Mouse (Mus musculus) MEL (cell line): Measurements from ENCODE around the gene Psat1. TPM values are rescaled to one million over a fixed set of nuclear protein-coding genes. Genes with fewer than 3 reads are reported as not detected.

Source experiments
- DNase-seq: peaks from one replicate; pipeline ENCODE4 v3.0.0; 2011; ENCODE audit warnings: low read depth, low spot score
- H3K27ac ChIP-seq: 2 replicates; pipeline ENCODE4 v1.5.1; 2012; ENCODE audit warnings: low read depth, mild to moderate bottlenecking, control low read depth, low read length, moderate library complexity; ENCODE audit not compliant: control insufficient read depth
- H3K27me3 ChIP-seq, 2 experiments: fragments of 150-350 bp in 1 of 2; sonication (generic) in 1 of 2; 2 replicates each; pipeline ENCODE4 v1.6.1; 2012; ENCODE audit warnings: low read length in 2 of 2, mild to moderate bottlenecking in 2 of 2, improper control_type of control experiment in 1 of 2, moderate library complexity in 1 of 2; ENCODE audit not compliant: insufficient read depth in 2 of 2, control insufficient read depth in 1 of 2
- H3K36me3 ChIP-seq, 2 experiments: 2 replicates each; pipeline ENCODE4 v1.6.1; 2012 to 2014; ENCODE audit warnings: low read length in 2 of 2, improper control_type of control experiment in 1 of 2, inconsistent platforms in 1 of 2, mild to moderate bottlenecking in 1 of 2; ENCODE audit not compliant: insufficient read depth in 2 of 2, control insufficient read depth in 1 of 2
- H3K4me1 ChIP-seq, 2 experiments: fragments of 150-350 bp in 1 of 2; sonication (generic) in 1 of 2; 2 replicates each; pipeline ENCODE4 v1.6.1; 2012; ENCODE audit warnings: low read length in 2 of 2, improper control_type of control experiment in 1 of 2, mild to moderate bottlenecking in 1 of 2; ENCODE audit not compliant: insufficient read depth in 2 of 2, control insufficient read depth in 1 of 2
- H3K4me3 ChIP-seq, 2 experiments: fragments of 150-350 bp in 1 of 2; sonication (generic) in 1 of 2; 2 replicates each; pipeline ENCODE4 v1.5.1; 2012; ENCODE audit warnings: low read depth in 2 of 2, low read length in 2 of 2, mild to moderate bottlenecking in 2 of 2, moderate library complexity in 2 of 2, control low read depth in 1 of 2, improper control_type of control experiment in 1 of 2; ENCODE audit not compliant: control insufficient read depth in 1 of 2, insufficient read depth in 1 of 2
- H3K79me2 ChIP-seq: 2 replicates; pipeline ENCODE4 v1.6.1; 2012; ENCODE audit warnings: mild to moderate bottlenecking, low read length, moderate library complexity; ENCODE audit not compliant: control insufficient read depth, poor library complexity, insufficient read depth
- H3K9ac ChIP-seq: 2 replicates; pipeline ENCODE4 v1.6.1; 2012; ENCODE audit warnings: low read depth, mild to moderate bottlenecking, control low read depth, low read length, moderate library complexity; ENCODE audit not compliant: control insufficient read depth, poor library complexity, severe bottlenecking
- H3K9me3 ChIP-seq: fragments of 150-350 bp; sonication (generic); replicated peaks from 2 replicates; pipeline ENCODE4 v1.6.1; 2012; ENCODE audit warnings: mild to moderate bottlenecking, low read length, improper control_type of control experiment, moderate library complexity; ENCODE audit not compliant: insufficient read depth
- BHLHE40 ChIP-seq: IDR thresholded peaks from 2 replicates; pipeline ENCODE4 v1.6.1; 2012; ENCODE audit warnings: low read depth, mild to moderate bottlenecking, inconsistent platforms, low read length, improper control_type of control experiment, borderline replicate concordance
- CHD1 ChIP-seq: IDR thresholded peaks from 2 replicates; pipeline ENCODE4 v1.6.1; 2012; ENCODE audit warnings: low read depth, mild to moderate bottlenecking, inconsistent platforms, low read length, improper control_type of control experiment
- CTCF ChIP-seq, 3 experiments: IDR thresholded peaks in 2 of 3; conservative IDR thresholded peaks in 1 of 3; 2 replicates each; pipeline ENCODE4 v1.5.1; 2011 to 2012; ENCODE audit warnings: low read length in 3 of 3, low read depth in 2 of 3, mild to moderate bottlenecking in 2 of 3, improper control_type of control experiment in 1 of 3, inconsistent platforms in 1 of 3, mixed read lengths in 1 of 3, moderate library complexity in 1 of 3; ENCODE audit not compliant: control insufficient read depth in 1 of 3, insufficient read depth in 1 of 3, poor library complexity in 1 of 3, severe bottlenecking in 1 of 3
- EP300 ChIP-seq, 2 experiments: IDR thresholded peaks; 2 replicates each; pipeline ENCODE4 v1.6.1; 2011; ENCODE audit warnings: improper control_type of control experiment in 2 of 2, low read length in 2 of 2, low read depth in 1 of 2, mild to moderate bottlenecking in 1 of 2
- ETS1 ChIP-seq: IDR thresholded peaks from 2 replicates; pipeline ENCODE4 v1.6.1; 2012; ENCODE audit warnings: low read depth, mild to moderate bottlenecking, inconsistent platforms, low read length, improper control_type of control experiment, moderate library complexity
- GABPA ChIP-seq: IDR thresholded peaks from 2 replicates; pipeline ENCODE4 v1.6.1; 2012; ENCODE audit warnings: low read depth, mild to moderate bottlenecking, inconsistent platforms, low read length, improper control_type of control experiment, moderate library complexity
- GATA1 ChIP-seq: IDR thresholded peaks from 2 replicates; pipeline ENCODE4 v1.6.1; 2011; ENCODE audit warnings: low read depth, low read length, improper control_type of control experiment
- HCFC1 ChIP-seq: IDR thresholded peaks from 2 replicates; pipeline ENCODE4 v1.6.1; 2012; ENCODE audit warnings: low read depth, mild to moderate bottlenecking, inconsistent platforms, low read length, improper control_type of control experiment, moderate library complexity
- KAT2A ChIP-seq: conservative IDR thresholded peaks from 2 replicates; pipeline ENCODE4 v1.6.1; 2012; ENCODE audit warnings: low read depth, low read length, improper control_type of control experiment, inconsistent platforms
- MAFK ChIP-seq: IDR thresholded peaks from 2 replicates; pipeline ENCODE4 v1.6.1; 2011; ENCODE audit warnings: low read depth, mild to moderate bottlenecking, low read length, improper control_type of control experiment, borderline replicate concordance
- MEF2A ChIP-seq: IDR thresholded peaks from 2 replicates; pipeline ENCODE4 v1.6.1; 2014; ENCODE audit warnings: low read depth, mild to moderate bottlenecking, inconsistent platforms, low read length, improper control_type of control experiment; ENCODE audit not compliant: poor library complexity, insufficient replicate concordance, severe bottlenecking; ENCODE audit errors: extremely low read depth
- MXI1 ChIP-seq: IDR thresholded peaks from 2 replicates; pipeline ENCODE4 v1.6.1; 2011; ENCODE audit warnings: mild to moderate bottlenecking, low read depth, low read length, improper control_type of control experiment
- MYB ChIP-seq: IDR thresholded peaks from 2 replicates; pipeline ENCODE4 v1.6.1; 2011; ENCODE audit warnings: mild to moderate bottlenecking, low read depth, low read length, improper control_type of control experiment
- MYC ChIP-seq: IDR thresholded peaks from 2 replicates; pipeline ENCODE4 v1.6.1; 2011; ENCODE audit warnings: low read depth, mild to moderate bottlenecking, low read length, improper control_type of control experiment, moderate library complexity
- NELFE ChIP-seq: IDR thresholded peaks from 2 replicates; pipeline ENCODE4 v1.6.1; 2011; ENCODE audit warnings: low read depth, low read length, improper control_type of control experiment
- NRF1 ChIP-seq: IDR thresholded peaks from 2 replicates; pipeline ENCODE4 v1.6.1; 2014; ENCODE audit warnings: low read depth, mild to moderate bottlenecking, inconsistent platforms, low read length, improper control_type of control experiment, moderate library complexity; ENCODE audit not compliant: poor library complexity, insufficient read depth, severe bottlenecking
- POLR2A ChIP-seq, 2 experiments: IDR thresholded peaks; 2 replicates each; pipeline ENCODE4 v1.6.1; 2011 to 2012; ENCODE audit warnings: low read length in 2 of 2, mild to moderate bottlenecking in 2 of 2, control low read depth in 1 of 2, improper control_type of control experiment in 1 of 2, low read depth in 1 of 2, moderate library complexity in 1 of 2; ENCODE audit not compliant: control insufficient read depth in 1 of 2, insufficient read depth in 1 of 2, poor library complexity in 1 of 2
- POLR2AphosphoS2 ChIP-seq: IDR thresholded peaks from 2 replicates; pipeline ENCODE4 v1.6.1; 2011; ENCODE audit warnings: low read length, improper control_type of control experiment
- POLR2AphosphoS5 ChIP-seq: IDR thresholded peaks from 2 replicates; pipeline ENCODE4 v1.6.1; 2012; ENCODE audit warnings: low read depth, borderline replicate concordance, mild to moderate bottlenecking, inconsistent platforms, low read length, moderate library complexity, mixed read lengths
- RCOR1 ChIP-seq: IDR thresholded peaks from 2 replicates; pipeline ENCODE4 v1.6.1; 2012; ENCODE audit warnings: low read depth, mild to moderate bottlenecking, inconsistent platforms, low read length, improper control_type of control experiment
- SIN3A ChIP-seq: IDR thresholded peaks from 2 replicates; pipeline ENCODE4 v1.6.1; 2012; ENCODE audit warnings: low read length, improper control_type of control experiment, inconsistent platforms
- SMC3 ChIP-seq: IDR thresholded peaks from 2 replicates; pipeline ENCODE4 v1.6.1; 2011; ENCODE audit warnings: low read depth, low read length, improper control_type of control experiment
- TAL1 ChIP-seq: IDR thresholded peaks from 2 replicates; pipeline ENCODE4 v1.6.1; 2012; ENCODE audit warnings: mild to moderate bottlenecking, inconsistent platforms, low read length, moderate library complexity, mixed read lengths
- TBP ChIP-seq: IDR thresholded peaks from 2 replicates; pipeline ENCODE4 v1.8.0; 2011; ENCODE audit warnings: low read depth, low read length, improper control_type of control experiment
- TCF12 ChIP-seq: IDR thresholded peaks from 2 replicates; pipeline ENCODE4 v1.6.1; 2014; ENCODE audit warnings: low read depth, mild to moderate bottlenecking, inconsistent platforms, low read length, improper control_type of control experiment, moderate library complexity
- UBTF ChIP-seq: IDR thresholded peaks from 2 replicates; pipeline ENCODE4 v1.6.1; 2012; ENCODE audit warnings: low read depth, mild to moderate bottlenecking, inconsistent platforms, low read length, improper control_type of control experiment, moderate library complexity, borderline replicate concordance; ENCODE audit not compliant: insufficient read depth
- USF1 ChIP-seq: IDR thresholded peaks from 2 replicates; pipeline ENCODE4 v1.6.1; 2014; ENCODE audit warnings: low read depth, mild to moderate bottlenecking, inconsistent platforms, low read length, improper control_type of control experiment, moderate library complexity
- ZKSCAN1 ChIP-seq: IDR thresholded peaks from 2 replicates; pipeline ENCODE4 v1.6.1; 2012; ENCODE audit warnings: low read depth, mild to moderate bottlenecking, inconsistent platforms, low read length, improper control_type of control experiment, moderate library complexity
- ZMIZ1 ChIP-seq: IDR thresholded peaks from 2 replicates; pipeline ENCODE4 v1.6.1; 2012; ENCODE audit warnings: low read depth, mild to moderate bottlenecking, inconsistent platforms, low read length, improper control_type of control experiment, moderate library complexity
- ZNF384 ChIP-seq: IDR thresholded peaks from 2 replicates; pipeline ENCODE4 v1.6.1; 2012; ENCODE audit warnings: low read depth, mild to moderate bottlenecking, inconsistent platforms, low read length, improper control_type of control experiment
- polyA plus RNA-seq, 2 experiments: library from polyadenylated mRNA; stranded (reverse) in 1 of 2; unstranded in 1 of 2; fragments of >175 nt in 1 of 2; fragments of >200 nt in 1 of 2; gene quantifications; 2 replicates each; pipeline versions ENCODE4 v1.2.1 to v1.2.4; 2012; ENCODE audit warnings: low replicate concordance in 2 of 2, low read depth in 1 of 2; ENCODE audit not compliant: insufficient read length in 2 of 2, insufficient read depth in 1 of 2, missing spikeins in 1 of 2
- total RNA-seq: library from RNA; depleted of rRNA; stranded (reverse); fragments of 300-350 nt; gene quantifications from 2 replicates; pipeline ENCODE4 v1.2.3, GENCODE M21; 2012

The Psat1 gene
- total and polyA plus RNA-seq, 3 experiments: 201 to 552 (median 484) TPM

DNA sequence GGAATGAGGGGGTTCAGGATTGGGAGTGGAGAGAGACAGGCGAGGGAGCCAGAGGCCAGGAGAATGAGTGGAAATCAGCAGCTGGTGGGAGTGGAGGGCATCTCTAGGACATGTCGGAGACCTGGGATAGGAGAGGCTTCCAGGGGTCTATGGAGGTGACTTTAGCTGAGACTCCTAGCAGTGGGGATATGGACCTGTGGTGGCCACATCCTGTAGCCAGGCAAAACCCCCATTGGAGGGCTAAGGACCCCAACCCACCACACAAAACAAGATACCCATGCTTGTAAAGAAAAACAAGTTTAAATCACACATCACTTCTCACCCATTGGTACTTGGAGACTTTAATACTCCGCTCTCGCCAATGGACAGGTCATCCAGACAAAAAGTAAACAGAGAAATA is 58.7 kb downstream of the Psat1 start:
- TF ChIP-seq NRF1 (no peak), CHD1 (no peak)
- TF ChIP-seq, all 39 proteins: peak for 0
- no peaks in the 10 kb centered on the region; a peak in 1 of 4 replicates for H3K27me3 ChIP-seq
- H3K36me3 ChIP-seq: peaks cover 0 to 2% of the 10 kb centered on the region in 2 experiments; a peak in 2 of 4 replicates
- H3K4me3 ChIP-seq: no peak overlapping the region
- no peak overlapping the region for H3K9ac ChIP-seq
- H3K27ac ChIP-seq: no peak overlapping the region
- H3K4me1 ChIP-seq: peaks cover 0 to 5% of the 10 kb centered on the region in 2 experiments; a peak in 1 of 4 replicates
- H3K9me3 ChIP-seq: no peaks in the 10 kb centered on the region
- DNase-seq: no peak
- no peaks in the 10 kb centered on the region for H3K79me2 ChIP-seq

DNA sequence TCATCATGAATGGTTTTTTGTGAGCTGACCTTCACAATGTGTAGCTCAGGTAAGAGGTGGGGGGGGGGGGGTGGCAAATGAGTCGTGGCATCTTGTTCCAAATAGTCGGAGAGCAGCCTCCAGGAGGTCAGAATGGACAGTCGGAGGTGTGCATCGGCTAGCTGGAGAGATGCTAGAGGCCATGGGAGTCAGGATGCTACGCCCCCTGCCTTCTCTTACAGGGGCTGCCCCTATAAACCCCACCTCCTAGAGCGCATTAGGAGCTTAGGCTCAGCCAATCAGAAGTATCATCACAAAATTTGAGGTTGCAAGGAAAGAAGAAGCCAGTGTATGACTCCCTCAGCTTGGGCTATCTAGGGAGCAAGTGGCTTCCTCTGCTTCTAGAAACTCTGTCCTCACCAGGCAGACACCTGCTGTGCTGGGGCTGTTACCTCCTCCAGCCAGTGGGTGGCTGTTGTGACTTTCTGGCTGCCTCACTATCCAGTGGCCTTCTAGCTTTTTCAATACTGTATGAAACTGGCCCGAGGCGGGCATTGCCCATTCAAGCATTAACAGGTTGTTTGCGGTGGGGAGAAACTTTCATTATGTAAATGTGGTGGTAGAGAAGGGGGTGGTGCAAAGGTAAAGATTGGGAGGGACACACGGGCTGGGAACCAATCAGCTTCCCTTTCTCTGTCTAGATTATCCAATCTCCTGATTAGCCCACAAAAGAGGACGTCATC is 64.3 kb downstream of the Psat1 start:
- Histone ChIP-seq H3K36me3 (peaks cover 0 to 7% of the 10 kb centered on the region in 2 experiments; a peak in 2 of 4 replicates), H3K9ac (peak overlapping the region; percentile 66), H3K4me3 (peak overlapping the region; percentile 86 to 96), H3K27ac (peak overlapping the region; percentile 55), H3K79me2 (no peaks in the 10 kb centered on the region), H3K4me1 (peaks cover 0 to 8% of the 10 kb centered on the region in 2 experiments; a peak in 1 of 4 replicates), H3K9me3 (no peaks in the 10 kb centered on the region), H3K27me3 (no peaks in the 10 kb centered on the region)
- DNase-seq: peak; percentile 94
- no peak for TF ChIP-seq KAT2A
- no peak for TF ChIP-seq TCF12
- TF ChIP-seq MXI1: no peak; the same call in 1 of the 2 replicates
- no peak for TF ChIP-seq RCOR1
- peak; percentile 7 to 12 (median 8); a peak in 4 of 6 replicates for TF ChIP-seq CTCF (IDR thresholded peaks at IDR 0.05 in 2 of 3, conservative IDR thresholded peaks at IDR 0.05 in 1 of 3; ENCODE audit: control insufficient read depth in 1 of 3, insufficient read depth in 1 of 3, low read depth in 2 of 3, low read length in 3 of 3, poor library complexity in 1 of 3, severe bottlenecking in 1 of 3)
- no peak for TF ChIP-seq TAL1
- peak; percentile 51 for TF ChIP-seq NELFE
- peak in 1 of 2 experiments; percentile 42; a peak in 1 of 4 replicates for TF ChIP-seq POLR2A (IDR thresholded peaks at IDR 0.05; ENCODE audit: control insufficient read depth in 1 of 2, insufficient read depth in 1 of 2, low read depth in 1 of 2, low read length in 2 of 2, poor library complexity in 1 of 2)
- no peak for TF ChIP-seq CHD1
- no peak for TF ChIP-seq SMC3
- TF ChIP-seq MYB: no peak
- peak; percentile 73 for TF ChIP-seq TBP
- 0 out of 2 replicates have a peak, but pooled peaks have one; percentile 39 for TF ChIP-seq ETS1
- no peak for TF ChIP-seq UBTF
- no peak for TF ChIP-seq BHLHE40
- TF ChIP-seq MAFK: no peak
- TF ChIP-seq MYC: no peak
- no peak; the same call in 1 of the 2 replicates for TF ChIP-seq SIN3A
- no peak for TF ChIP-seq ZNF384
- TF ChIP-seq HCFC1: peak; percentile 11; the same call in 1 of the 2 replicates
- no peak for TF ChIP-seq POLR2AphosphoS2
- peak; percentile 36; the same call in 1 of the 2 replicates for TF ChIP-seq GATA1
- TF ChIP-seq POLR2AphosphoS5: no peak
- no peak for TF ChIP-seq MEF2A
- TF ChIP-seq GABPA: no peak
- no peak for TF ChIP-seq ZKSCAN1
- TF ChIP-seq USF1: no peak
- no peak for TF ChIP-seq ZMIZ1
- no peak for TF ChIP-seq EP300 (IDR thresholded peaks at IDR 0.05; ENCODE audit: low read depth in 1 of 2, low read length in 2 of 2)
